Mouse (Mus musculus): ENCODE results near the gene Nkiras2.
A peak's percentile ranks its signal among the peaks of the same experiment; 100 is the strongest.

Gene Nkiras2

DNA sequence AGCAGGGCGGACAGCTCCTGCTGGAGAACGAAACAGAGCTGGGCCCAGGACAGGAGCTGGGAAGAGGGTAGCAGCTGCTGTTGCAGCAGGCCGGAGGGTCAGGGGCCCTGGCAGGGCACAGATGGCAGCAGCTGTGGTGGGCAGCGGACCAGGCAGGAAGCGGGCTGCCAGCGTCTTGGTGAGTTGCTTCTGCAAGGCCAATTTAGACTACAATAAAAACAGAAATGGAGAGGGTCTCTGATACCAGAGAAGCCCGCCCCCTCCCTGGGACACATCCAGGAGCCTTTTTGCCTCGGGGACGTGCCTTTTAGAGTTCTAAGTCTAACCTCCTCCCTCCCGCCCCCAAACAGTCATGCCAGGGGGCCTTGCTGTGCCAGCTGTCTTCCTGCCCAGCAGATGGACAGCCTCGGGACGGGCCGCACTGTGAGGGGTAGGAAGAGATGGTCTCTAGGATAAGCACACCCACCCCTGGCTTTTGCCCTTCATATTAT is 9.9 kb downstream of the Nkiras2 start:
- DNase-seq (ENCODE audit: low read depth), result no peak

GRCm38 (mm10) chr11:100634530-100634929 is 15.5 kb downstream of the Nkiras2 start:
- no peak for DNase-seq (ENCODE audit: low read depth)

DNA sequence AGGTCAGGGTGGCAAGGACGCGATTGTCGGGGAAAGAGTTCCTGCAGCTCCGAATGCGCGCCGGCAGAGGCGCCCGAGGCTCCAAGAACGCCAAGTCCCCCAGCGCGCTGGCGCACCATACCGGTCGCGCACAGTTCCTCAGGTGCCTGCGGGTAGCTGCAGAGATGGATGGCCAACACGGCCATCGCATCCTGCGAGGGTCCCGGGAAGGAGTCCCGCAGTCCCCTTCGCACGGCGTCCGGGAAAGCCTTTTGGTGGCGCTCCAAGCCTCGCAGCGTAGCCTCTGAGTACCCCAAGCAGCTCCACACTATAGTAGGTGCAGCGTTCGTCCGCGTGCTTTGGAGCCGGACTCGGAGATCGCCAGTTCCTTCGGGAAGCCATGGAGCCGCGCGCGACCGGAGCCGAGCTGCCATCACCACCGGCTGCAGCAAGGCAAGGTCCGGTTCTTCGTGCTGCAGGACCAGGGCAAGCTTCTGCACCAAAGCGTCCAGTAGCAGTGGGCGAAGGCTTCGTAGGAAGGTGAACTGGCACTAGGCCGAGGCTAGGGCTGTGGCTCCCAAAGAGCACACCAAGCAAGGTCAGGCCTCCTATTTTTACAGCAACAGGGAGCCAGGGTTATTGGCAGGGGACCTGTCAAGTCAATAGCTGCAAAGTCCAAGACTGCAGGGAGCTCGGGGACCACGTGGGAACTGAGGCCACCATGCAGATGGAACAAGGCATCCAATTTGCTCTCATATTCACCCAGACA is 21.3 kb downstream of the Nkiras2 start:
- DNase-seq (ENCODE audit: low read depth), result peak; percentile 48

DNA sequence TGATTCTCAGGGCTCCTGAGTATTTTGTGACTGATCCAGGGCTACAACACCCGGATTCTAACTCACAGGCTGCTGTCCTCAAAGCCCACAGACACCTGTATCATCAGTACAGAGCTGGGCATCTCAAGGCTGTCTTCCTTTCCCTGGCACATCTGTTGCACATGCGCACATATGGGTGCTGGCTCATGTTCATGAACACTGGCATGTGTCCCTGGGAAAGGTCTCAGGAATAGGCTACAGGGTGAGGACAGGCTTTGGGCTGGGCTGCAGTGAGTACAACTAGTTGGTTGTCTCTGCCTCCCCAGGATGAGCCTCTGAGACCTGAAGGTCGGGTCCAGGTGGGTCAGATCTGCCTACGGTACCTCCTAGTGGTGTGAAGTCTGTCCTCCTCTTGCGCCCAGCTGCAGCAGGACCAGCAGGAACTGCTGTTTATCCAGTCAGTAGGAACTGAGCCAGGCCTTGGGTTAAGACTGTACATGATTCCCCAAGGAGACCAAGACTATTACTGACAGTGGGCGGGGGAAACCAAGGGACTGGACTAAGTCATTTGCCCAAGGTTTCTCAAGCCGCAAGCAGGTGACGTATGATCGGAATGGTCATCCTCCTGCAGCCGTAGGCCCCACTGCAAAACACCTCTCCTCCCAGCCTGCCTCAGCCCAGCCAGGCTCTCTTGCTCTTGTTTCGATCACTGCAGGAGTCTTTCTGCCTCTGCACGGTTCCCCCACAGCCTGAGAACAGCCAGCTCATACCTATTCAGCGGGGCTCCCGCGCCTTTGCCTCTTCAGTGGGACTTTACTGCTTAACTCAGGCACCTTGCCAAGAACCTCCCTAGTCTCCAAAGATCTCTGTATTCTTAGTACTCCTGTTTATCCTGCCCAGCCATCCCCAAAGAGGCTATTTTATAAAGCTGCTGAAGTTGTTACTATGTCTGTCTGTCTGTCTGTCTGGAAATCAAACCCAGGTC is 24.9 kb downstream of the Nkiras2 start:
- no peak for DNase-seq (ENCODE audit: low read depth)

- peak; percentile 78 for DNase-seq (ENCODE audit: low read depth)
Observed at GRCm38 (mm10) chr11:100646265-100646664, 27.2 kb downstream of the Nkiras2 start.

GRCm38 (mm10) chr11:100648405-100648804 is 29.4 kb downstream of the Nkiras2 start:
- no peak for DNase-seq (ENCODE audit: low read depth)

DNA sequence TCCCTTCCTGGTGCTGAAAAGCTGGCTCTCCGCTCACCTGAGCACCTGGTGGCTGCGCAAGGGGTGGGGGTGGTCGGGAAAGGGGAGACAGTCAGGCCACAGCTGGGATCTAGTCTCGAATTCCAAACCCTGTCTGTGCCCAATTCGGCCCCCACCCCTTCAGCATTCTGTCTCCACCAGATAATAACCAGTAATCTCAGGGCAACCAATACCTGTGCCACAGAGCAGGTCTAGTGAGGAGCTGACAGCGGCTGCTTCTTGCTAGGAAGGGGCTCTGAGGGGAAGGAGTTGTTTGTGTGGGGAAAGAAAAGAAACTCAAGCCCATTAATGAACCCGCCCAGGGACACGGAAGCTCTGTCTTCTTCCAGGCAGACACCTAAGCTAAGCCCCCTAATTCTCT is 32.2 kb downstream of the Nkiras2 start:
- DNase-seq (ENCODE audit: low read depth), result no peak

DNA sequence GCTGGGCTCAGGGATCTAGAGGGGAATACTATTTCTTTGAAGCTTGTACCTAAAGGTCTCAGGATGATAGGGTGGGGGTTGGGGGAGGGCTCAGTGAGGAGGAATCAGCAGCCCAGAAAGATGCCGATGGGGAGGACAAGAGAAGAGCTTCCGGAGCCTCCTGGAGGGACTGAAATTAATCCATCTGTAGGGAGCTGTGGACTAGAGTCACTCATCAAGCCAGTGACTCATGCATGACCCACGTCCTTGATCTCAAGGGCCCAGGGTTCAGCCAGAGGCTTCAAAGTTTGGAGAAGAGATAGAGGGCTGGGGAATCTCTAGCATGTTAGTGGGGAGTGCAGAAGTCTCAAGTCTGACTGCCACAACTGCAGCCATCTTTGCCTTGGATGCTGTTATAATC is 32.7 kb downstream of the Nkiras2 start:
- DNase-seq (ENCODE audit: low read depth), result no peak

DNA sequence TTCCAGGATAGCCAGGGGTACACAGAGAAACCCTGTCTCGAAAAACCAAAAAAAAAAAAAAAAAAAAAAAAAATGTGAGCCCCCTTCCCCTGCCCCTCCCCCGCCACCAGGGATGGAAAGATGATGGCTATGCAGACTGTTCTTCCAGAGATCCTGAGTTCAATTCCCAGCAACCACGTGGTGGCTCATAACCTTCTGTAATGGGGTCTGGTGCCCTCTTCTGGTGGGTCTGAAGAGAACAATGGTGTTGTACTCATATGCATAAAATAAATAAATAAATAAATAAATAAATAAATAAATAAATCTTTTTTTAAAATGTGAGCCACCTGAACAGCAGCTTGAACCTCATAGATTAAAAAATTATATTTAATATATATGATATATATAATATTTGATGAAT is 36.5 kb downstream of the Nkiras2 start:
- peak; percentile 42 for DNase-seq (ENCODE audit: low read depth)

- no peak for DNase-seq (ENCODE audit: low read depth)
Observed at GRCm38 (mm10) chr11:100656458-100656857, 37.4 kb downstream of the Nkiras2 start.

GRCm38 (mm10) chr11:100659806-100660205 is 40.8 kb downstream of the Nkiras2 start:
- DNase-seq (ENCODE audit: low read depth), result no peak

- DNase-seq (ENCODE audit: low read depth), result no peak
Observed at GRCm38 (mm10) chr11:100671049-100671448, 52.0 kb downstream of the Nkiras2 start.

GRCm38 (mm10) chr11:100671956-100672355 is 52.9 kb downstream of the Nkiras2 start:
- no peak for DNase-seq (ENCODE audit: low read depth)

- DNase-seq (ENCODE audit: low read depth), result no peak
Observed at GRCm38 (mm10) chr11:100673169-100673568, 54.1 kb downstream of the Nkiras2 start.
